Mouse (Mus musculus) megakaryocyte, embryonic 14.5 days (primary cell): Measurements from ENCODE around the gene Ifit1.

Experiments used
- FLI1 ChIP-seq: IDR thresholded peaks from 2 replicates; pipeline ENCODE4 v1.6.1; 2012; ENCODE audit warnings: low read length, inconsistent platforms, mixed read lengths
- GATA1 ChIP-seq: IDR thresholded peaks from 3 replicates; pipeline ENCODE4 v1.6.1; 2012; ENCODE audit warnings: mixed read lengths, low read length, inconsistent platforms, borderline replicate concordance

DNA sequence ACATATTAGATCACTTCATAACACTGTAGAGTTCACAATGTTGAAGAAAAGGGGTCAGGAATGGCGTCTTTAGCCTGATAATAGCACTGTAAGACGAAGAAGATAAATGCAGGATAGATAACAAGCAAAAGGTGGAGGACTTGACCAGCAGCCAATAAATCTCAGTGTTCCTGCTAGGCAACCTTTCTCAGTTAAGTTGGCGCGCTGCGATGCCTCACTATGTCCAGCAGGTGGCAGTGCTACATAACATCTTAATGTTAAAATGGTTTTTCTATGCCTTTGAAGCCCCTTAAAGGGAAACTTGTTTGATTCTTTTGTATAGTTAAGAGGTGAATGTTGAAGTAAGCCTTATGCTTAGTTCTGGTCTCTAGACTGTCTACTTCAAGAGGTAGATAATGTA, 25.5 kb downstream of the Ifit1 start:
- TF ChIP-seq FLI1 (no peak), GATA1 (no peak)
